Mouse (Mus musculus): ENCODE results near the gene Large2. TPM values are rescaled to one million over a fixed set of nuclear protein-coding genes. Genes with fewer than 3 reads are reported as not detected.

The Large2 gene
- not detected in 2 replicates for polyA plus RNA-seq (2012; ENCODE audit: insufficient read depth, insufficient read length, missing spikeins)

DNA sequence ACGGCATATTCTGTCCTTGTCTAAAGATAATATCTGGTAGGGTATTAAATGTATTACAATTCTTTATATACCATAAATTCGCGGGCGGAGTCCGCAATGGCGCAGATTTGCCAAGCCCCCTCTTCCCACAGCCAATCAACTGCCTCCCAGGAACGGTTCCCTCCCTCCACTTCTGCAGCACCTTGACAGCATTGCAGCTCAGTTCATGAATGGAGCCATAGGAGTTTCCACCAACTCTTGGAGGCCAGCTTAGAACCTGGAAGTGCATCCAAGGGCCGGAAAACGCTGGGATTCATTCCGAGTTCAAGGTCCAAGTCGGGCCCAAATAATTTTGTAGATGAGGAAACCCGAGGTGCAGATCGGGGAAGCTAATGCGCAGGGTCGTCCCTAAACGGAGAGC, at the start of gene Large2, which contains the start of gene Pex16:
Gene Large2, minus strand, starts transcription at position 356 of the 400 bp plus-strand sequence.
Gene Pex16, plus strand, starts transcription at position 163 of the 400 bp plus-strand sequence.
- TF ChIP-seq CTCF (IDR thresholded peaks at IDR 0.05; ENCODE audit: low read depth, low read length): no peak
- TF ChIP-seq POLR2A (IDR thresholded peaks at IDR 0.05; ENCODE audit: borderline replicate concordance, low read depth, low read length): no peak
- peaks cover 17% of the 10 kb centered on the region for H3K4me1 ChIP-seq (ENCODE audit: control insufficient read depth, insufficient read depth, low read length)
- H3K4me3 ChIP-seq (ENCODE audit: insufficient read depth, low read length): peak within 1 kb of the TSS; percentile 91
- peak within 1 kb of the TSS; percentile 74 for H3K27ac ChIP-seq (ENCODE audit: insufficient read depth, low read depth, low read length)

DNA sequence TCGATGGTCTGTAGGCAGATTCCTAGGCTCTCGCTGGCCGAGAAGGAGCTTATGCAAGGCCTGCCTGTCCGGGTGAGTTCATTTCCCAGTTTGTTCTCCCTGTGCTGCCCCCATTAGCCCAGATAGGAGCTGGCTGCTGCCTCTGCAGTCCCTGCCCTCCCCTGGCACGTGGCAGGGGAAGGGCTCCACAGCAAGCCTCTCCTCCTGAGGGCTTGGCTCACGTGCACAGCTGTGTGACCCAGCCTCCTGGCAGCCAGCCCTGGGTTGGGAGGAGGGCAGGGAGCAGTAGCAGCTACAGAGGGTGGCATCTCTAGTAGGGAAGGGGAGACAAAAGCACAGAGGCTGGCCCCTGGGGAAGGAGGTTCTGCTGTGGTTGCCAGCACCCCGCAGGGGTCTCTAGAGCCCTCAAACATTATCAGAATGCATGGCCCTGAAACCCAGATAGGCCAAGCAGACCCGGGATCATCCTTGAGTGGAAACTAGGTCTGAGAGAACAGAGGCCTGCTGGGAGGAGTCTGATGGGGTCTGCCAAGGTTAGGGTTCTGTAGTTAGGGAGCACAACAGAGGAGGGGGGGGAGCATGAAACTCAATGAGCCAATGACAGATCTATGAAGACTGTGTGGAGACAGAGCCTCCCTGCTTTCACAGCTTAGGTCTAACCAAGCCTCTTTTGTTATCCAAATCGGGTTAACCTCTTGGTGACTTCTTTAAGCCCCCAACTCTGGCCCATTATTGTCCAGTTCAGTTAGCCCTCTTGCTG, 49.2 kb upstream of the Large2 start:
- Histone ChIP-seq H3K4me1 (ENCODE audit: control insufficient read depth, insufficient read depth, low read length) (peaks cover 21% of the 10 kb centered on the region), H3K27ac (ENCODE audit: insufficient read depth, low read depth, low read length) (no peak overlapping the region), H3K4me3 (ENCODE audit: insufficient read depth, low read length) (no peak overlapping the region)
- TF ChIP-seq POLR2A (IDR thresholded peaks at IDR 0.05; ENCODE audit: borderline replicate concordance, low read depth, low read length): no peak

DNA sequence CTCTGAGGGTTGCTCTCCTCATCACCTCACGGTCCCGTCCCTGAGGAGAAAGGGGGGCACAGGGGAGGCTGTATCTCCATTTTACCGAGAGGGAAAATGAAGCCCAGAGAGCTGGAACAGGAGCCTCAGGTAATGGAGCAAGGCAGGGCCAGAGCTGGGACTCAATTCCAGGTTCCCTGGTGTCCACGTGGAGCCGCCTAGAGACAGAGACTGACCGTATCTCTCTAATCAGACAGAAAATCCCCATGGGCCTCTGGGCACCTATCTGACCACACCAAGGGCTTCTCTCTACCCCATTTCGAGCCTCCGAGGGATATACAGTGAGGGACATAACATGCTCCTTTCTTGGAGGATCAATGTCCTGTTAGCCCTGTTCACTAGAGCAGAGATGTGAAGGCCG, 48.5 kb upstream of the Large2 start:
- no peak overlapping the region for H3K27ac ChIP-seq (ENCODE audit: insufficient read depth, low read depth, low read length)

DNA sequence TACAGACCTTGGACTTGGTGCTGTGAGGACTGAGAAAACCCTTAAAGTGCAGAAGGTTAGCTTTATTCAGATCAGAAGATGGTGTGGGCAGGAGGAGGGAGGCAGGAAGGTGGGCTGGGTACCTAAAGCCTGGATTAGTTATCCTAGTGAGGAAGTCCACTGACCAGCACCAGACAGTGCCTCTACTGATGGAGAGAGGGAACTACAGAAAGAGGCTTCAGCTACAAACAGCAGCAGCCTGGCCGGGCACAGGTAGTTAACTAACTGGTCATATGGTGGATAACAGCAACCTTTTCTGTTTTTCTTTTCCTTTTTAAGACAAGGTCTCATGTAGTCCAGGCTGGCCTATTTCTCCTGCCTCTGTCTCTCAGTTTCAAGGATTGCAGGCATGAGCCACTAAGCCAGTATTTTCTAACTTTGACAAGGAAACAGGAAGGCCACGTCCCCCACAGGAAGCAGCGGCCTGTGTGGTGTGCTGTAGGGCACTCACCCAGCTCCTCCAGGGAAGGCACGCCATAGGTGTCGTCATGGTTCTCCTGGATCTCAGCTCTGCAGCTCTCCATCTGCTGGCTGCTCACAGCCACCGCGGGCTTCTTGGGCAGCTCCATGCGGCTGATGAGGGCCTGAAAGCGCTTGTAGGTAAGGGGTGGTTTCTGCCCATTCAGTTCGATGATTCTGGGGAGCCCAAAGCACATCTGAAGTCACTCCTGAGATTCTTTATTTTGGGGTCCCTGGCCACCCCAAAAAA, 47.9 kb upstream of the Large2 start:
- no peak for TF ChIP-seq CTCF (IDR thresholded peaks at IDR 0.05; ENCODE audit: low read depth, low read length)
- TF ChIP-seq POLR2A (IDR thresholded peaks at IDR 0.05; ENCODE audit: borderline replicate concordance, low read depth, low read length): no peak
- Histone ChIP-seq H3K27ac (ENCODE audit: insufficient read depth, low read depth, low read length) (no peak overlapping the region), H3K4me3 (ENCODE audit: insufficient read depth, low read length) (no peak overlapping the region), H3K4me1 (ENCODE audit: control insufficient read depth, insufficient read depth, low read length) (peaks cover 11% of the 10 kb centered on the region)

More for the DNA sequence above, 48.5 kb upstream of the Large2 start:
- no peak overlapping the region for H3K4me3 ChIP-seq (ENCODE audit: insufficient read depth, low read length)
- H3K4me1 ChIP-seq (ENCODE audit: control insufficient read depth, insufficient read depth, low read length): peaks cover 15% of the 10 kb centered on the region
- no peak for TF ChIP-seq CTCF (IDR thresholded peaks at IDR 0.05; ENCODE audit: low read depth, low read length)

DNA sequence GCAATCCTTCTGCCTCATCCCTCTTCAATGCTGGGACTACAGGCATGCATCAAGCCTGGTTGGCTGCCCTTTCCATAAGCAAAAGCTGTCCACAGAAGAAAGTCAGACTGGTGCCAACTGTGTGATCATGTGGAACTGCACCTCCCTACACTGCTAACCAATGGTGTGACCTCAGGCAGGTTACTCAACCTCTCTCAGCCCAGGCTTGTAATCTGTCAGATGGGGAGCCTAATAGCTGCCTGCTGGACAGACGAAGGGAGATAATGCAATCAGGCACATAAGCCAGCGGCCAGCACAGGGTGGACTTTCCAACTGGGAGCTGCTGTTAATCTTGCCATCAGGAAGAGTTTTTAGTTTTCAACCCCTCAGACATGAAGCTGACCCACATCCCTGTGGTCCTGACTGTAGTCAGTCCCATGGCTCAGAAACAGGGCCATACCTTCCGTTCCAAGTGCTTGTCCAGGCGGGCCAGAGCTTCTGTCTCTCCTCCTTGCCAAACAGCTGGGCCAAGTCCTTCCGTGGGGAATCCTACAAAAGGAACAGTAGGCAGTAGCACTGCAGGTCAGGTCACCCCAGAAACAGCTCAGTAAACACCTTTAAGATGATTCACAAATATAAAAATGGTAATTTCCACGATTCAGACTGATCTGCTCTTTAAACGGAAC, 47.2 kb upstream of the Large2 start:
- no peak overlapping the region for H3K27ac ChIP-seq (ENCODE audit: insufficient read depth, low read depth, low read length)
- no peak overlapping the region for H3K4me3 ChIP-seq (ENCODE audit: insufficient read depth, low read length)
- TF ChIP-seq POLR2A (IDR thresholded peaks at IDR 0.05; ENCODE audit: borderline replicate concordance, low read depth, low read length) (no peak), CTCF (IDR thresholded peaks at IDR 0.05; ENCODE audit: low read depth, low read length) (no peak)
- H3K4me1 ChIP-seq (ENCODE audit: control insufficient read depth, insufficient read depth, low read length): peaks cover 11% of the 10 kb centered on the region

DNA sequence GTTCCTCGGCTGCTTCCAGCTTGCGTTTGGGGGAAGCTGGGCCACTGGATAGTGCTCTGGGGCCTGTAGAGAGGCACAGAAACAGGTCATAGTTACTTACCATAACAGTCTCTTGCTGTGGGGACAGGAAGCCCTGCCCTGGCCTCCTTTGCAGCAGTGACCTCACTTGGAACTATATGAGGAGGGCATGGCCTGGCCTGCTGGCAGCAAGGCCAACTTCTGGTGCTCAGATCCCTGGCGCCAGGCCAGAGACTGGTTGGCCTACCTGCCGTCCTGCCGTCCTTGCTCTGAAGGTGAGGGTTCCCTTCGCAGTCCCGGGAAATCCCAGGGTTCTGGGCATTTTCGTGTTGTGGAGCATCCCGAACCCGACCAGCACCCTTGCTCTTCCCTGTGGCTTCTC, 37.0 kb upstream of the Large2 start:
- Histone ChIP-seq H3K27ac (ENCODE audit: insufficient read depth, low read depth, low read length) (no peak overlapping the region), H3K4me3 (ENCODE audit: insufficient read depth, low read length) (no peak overlapping the region), H3K4me1 (ENCODE audit: control insufficient read depth, insufficient read depth, low read length) (no peaks in the 10 kb centered on the region)
- TF ChIP-seq POLR2A (IDR thresholded peaks at IDR 0.05; ENCODE audit: borderline replicate concordance, low read depth, low read length) (no peak), CTCF (IDR thresholded peaks at IDR 0.05; ENCODE audit: low read depth, low read length) (no peak)

DNA sequence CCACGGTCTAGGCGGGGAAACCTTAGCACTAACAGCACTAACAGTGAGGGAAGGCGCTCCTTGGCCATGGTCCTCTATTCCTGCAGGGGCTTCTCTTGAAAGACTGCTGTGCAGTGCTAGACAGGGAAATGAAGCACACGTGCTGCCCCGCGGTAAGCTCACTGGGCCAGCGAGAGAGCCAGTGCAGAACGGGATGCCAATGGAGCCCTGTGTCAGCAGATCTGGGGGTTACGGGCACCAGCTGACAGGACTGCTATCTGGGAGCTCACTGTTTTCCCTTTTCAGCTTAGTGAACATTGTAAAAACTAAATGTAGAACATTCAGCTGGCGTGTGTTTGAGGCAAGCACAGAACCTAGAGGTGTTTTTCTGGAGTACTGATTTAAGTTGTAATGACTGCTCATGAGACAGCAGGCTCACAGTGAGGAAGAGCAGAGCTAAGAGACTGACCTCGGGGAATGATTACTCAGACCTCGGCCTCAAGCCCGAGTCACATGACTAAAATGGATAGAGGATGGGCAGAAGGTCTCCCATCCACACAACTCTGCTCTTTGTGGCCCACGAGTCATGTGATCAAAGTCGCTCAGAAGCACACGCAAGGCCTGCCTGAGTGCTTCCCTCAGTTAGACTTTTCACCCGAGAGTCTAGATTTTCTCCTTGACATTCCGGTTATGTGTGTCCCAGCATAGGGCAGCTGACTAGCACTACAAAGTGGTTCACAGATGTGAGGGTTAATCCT, 33.8 kb upstream of the Large2 start:
- Histone ChIP-seq H3K4me3 (ENCODE audit: insufficient read depth, low read length) (no peak overlapping the region), H3K4me1 (ENCODE audit: control insufficient read depth, insufficient read depth, low read length) (no peaks in the 10 kb centered on the region), H3K27ac (ENCODE audit: insufficient read depth, low read depth, low read length) (no peak overlapping the region)
- TF ChIP-seq CTCF (IDR thresholded peaks at IDR 0.05; ENCODE audit: low read depth, low read length) (no peak), POLR2A (IDR thresholded peaks at IDR 0.05; ENCODE audit: borderline replicate concordance, low read depth, low read length) (no peak)

DNA sequence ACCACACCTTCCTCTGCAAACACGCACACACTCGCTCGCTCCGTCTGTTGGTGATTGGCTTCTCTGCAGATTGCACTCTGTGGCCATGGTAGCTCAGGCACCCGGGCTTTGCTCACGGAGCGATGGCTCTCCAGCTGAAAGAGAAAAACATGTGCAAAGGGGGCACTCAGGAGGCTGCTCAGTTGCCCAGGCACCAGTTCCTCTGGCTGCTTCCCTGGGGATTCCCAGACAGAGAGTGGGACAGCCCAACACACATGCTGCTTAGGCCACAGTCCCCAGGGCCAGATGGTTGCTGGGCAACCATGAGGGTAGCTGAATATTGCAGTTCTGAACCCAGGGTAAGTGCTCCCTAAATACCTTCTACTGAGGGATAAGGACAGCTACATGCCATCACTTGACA, 31.0 kb upstream of the Large2 start:
- Histone ChIP-seq H3K4me3 (ENCODE audit: insufficient read depth, low read length) (no peak overlapping the region), H3K4me1 (ENCODE audit: control insufficient read depth, insufficient read depth, low read length) (0 out of 2 replicates have a peak, but pooled peaks cover 2% of the 10 kb centered on the region), H3K27ac (ENCODE audit: insufficient read depth, low read depth, low read length) (no peak overlapping the region)
- TF ChIP-seq CTCF (IDR thresholded peaks at IDR 0.05; ENCODE audit: low read depth, low read length): no peak
- no peak for TF ChIP-seq POLR2A (IDR thresholded peaks at IDR 0.05; ENCODE audit: borderline replicate concordance, low read depth, low read length)

DNA sequence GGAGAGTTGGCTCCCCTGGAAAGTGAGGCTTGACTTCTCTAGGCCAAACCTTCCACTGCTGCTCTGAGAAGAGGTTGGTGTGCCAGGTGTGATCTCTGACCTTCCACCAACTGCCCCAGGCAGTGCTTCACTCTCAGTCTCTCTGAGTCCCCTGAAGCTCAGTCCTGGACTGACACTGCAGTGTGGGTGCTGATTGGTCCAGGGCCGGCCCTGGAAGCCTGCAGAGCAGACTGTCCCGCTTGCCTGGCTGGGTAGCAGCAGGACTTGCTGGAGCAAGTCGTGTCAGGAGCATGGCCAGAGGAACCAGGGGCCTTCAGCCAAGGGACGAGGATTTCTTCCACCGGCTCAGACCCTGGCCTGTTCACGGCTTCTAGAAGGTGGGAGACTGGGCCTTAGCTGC, 30.1 kb upstream of the Large2 start:
- Histone ChIP-seq H3K4me1 (ENCODE audit: control insufficient read depth, insufficient read depth, low read length) (0 out of 2 replicates have a peak, but pooled peaks cover 2% of the 10 kb centered on the region), H3K27ac (ENCODE audit: insufficient read depth, low read depth, low read length) (no peak overlapping the region), H3K4me3 (ENCODE audit: insufficient read depth, low read length) (no peak overlapping the region)
- TF ChIP-seq POLR2A (IDR thresholded peaks at IDR 0.05; ENCODE audit: borderline replicate concordance, low read depth, low read length) (no peak), CTCF (IDR thresholded peaks at IDR 0.05; ENCODE audit: low read depth, low read length) (no peak)
